Mouse (Mus musculus) kidney, postnatal 0 days (tissue): ENCODE results near the gene Jph3. TPM values are rescaled to one million over a fixed set of nuclear protein-coding genes. Genes with fewer than 3 reads are reported as not detected.
A peak's percentile ranks its signal among the peaks of the same experiment; 100 is the strongest.

Experiments used
- ATAC-seq: fragments of 200-750 bp; cut with Nextera tagmentation; replicated peaks from 2 replicates; pipeline ENCODE4 v1.8.0; 2017; ENCODE audit warnings: low read depth, moderate number of reproducible peaks, moderate TSS enrichment, moderate library complexity; ENCODE audit not compliant: low FRiP score
- DNase-seq: peaks from one replicate; pipeline ENCODE4 v3.0.0-alpha.2; 2016; ENCODE audit warnings: low spot score
- H3K27ac ChIP-seq: fragments of 300-500 bp; sonication (generic); 2 replicates; pipeline ENCODE4 v1.5.1; 2014; ENCODE audit warnings: mild to moderate bottlenecking
- H3K27me3 ChIP-seq: fragments of 300-500 bp; sonication (generic); 2 replicates; pipeline ENCODE4 v1.6.1; 2014; ENCODE audit warnings: low read length, mixed read lengths; ENCODE audit not compliant: insufficient read depth
- H3K36me3 ChIP-seq: fragments of 300-500 bp; sonication (generic); 2 replicates; pipeline ENCODE4 v1.6.1; 2014; ENCODE audit warnings: low read length, mixed read lengths; ENCODE audit not compliant: insufficient read depth
- H3K4me1 ChIP-seq: fragments of 300-500 bp; sonication (generic); replicated peaks from 2 replicates; pipeline ENCODE4 v1.6.1; 2014; ENCODE audit warnings: antibody characterized with exemption, low read length, mixed read lengths; ENCODE audit not compliant: insufficient read depth
- H3K4me2 ChIP-seq: fragments of 300-500 bp; sonication (generic); 2 replicates; pipeline ENCODE4 v1.6.1; 2014; ENCODE audit warnings: mild to moderate bottlenecking, low read length, moderate library complexity, mixed read lengths
- H3K4me3 ChIP-seq: fragments of 300-500 bp; sonication (generic); replicated peaks from 2 replicates; pipeline ENCODE4 v1.5.1; 2014; ENCODE audit warnings: low read depth, low read length
- H3K9ac ChIP-seq: fragments of 300-500 bp; sonication (generic); 2 replicates; pipeline ENCODE4 v1.6.1; 2014; ENCODE audit warnings: low read depth, low read length
- H3K9me3 ChIP-seq: fragments of 300-500 bp; sonication (generic); replicated peaks from 2 replicates; pipeline ENCODE4 v1.6.1; 2016; ENCODE audit warnings: low read length, inconsistent platforms, mixed read lengths
- CTCF ChIP-seq: IDR thresholded peaks from 2 replicates; pipeline ENCODE4 v1.5.1; 2016; ENCODE audit warnings: antibody characterized with exemption, low read depth, mild to moderate bottlenecking, moderate library complexity
- WGBS: fragments of 180-500 bp; shearing (Covaris S2); extraction: QIAGEN DNeasy Blood & Tissue Kit; methylation state at CpG from one replicate; pipeline ENCODE4 v1.1.7; 2014; 5-methylcytosine and 5-hydroxymethylcytosine counted together
- polyA plus RNA-seq: library from polyadenylated mRNA; unstranded; fragments of >200 nt; fragmentation: Nextera tagmentation; extraction: Ambion mirVana; gene quantifications from 2 replicates; pipeline ENCODE4 v1.2.1, GENCODE M21; 2015

The Jph3 gene
- polyA plus RNA-seq, 1 experiment from 2014 or later, result 0.41 TPM

GRCm38 (mm10) chr8:121731471-121732333, 2.3 kb downstream of the Jph3 start:
- DNase-seq, result peak; percentile 26
- Histone ChIP-seq H3K9ac (no peak overlapping the region), H3K4me1 (peaks cover 10% of the 10 kb centered on the region; the same call in 1 of the 2 replicates), H3K27me3 (peaks cover 39% of the 10 kb centered on the region), H3K9me3 (no peaks in the 10 kb centered on the region), H3K27ac (no peak overlapping the region), H3K36me3 (no peaks in the 10 kb centered on the region), H3K4me3 (no peak overlapping the region), H3K4me2 (no peak overlapping the region)
- TF ChIP-seq CTCF, result no peak
- 4% methylated on average over 26 of the region's 26 CpGs for WGBS
- no peak for ATAC-seq

GRCm38 (mm10) chr8:121732334-121732665, 2.9 kb downstream of the Jph3 start:
- Histone ChIP-seq H3K27ac (no peak overlapping the region), H3K9me3 (no peaks in the 10 kb centered on the region), H3K9ac (no peak overlapping the region), H3K4me2 (no peak overlapping the region), H3K27me3 (peaks cover 39% of the 10 kb centered on the region), H3K4me3 (no peak overlapping the region), H3K36me3 (no peaks in the 10 kb centered on the region), H3K4me1 (peaks cover 10% of the 10 kb centered on the region; the same call in 1 of the 2 replicates)
- TF ChIP-seq CTCF, result no peak
- DNase-seq (no peak), ATAC-seq (no peak)
- 54% methylated on average over 4 of the region's 4 CpGs for WGBS

- Histone ChIP-seq H3K27ac (no peak overlapping the region), H3K9me3 (no peaks in the 10 kb centered on the region), H3K4me2 (no peak overlapping the region), H3K4me1 (peaks cover 10% of the 10 kb centered on the region; the same call in 1 of the 2 replicates), H3K4me3 (no peak overlapping the region), H3K27me3 (peaks cover 31% of the 10 kb centered on the region), H3K36me3 (no peaks in the 10 kb centered on the region), H3K9ac (no peak overlapping the region)
- no peak for ATAC-seq
- TF ChIP-seq CTCF, result no peak
- DNase-seq, result no peak
- WGBS, result 85% methylated on average over 15 of the region's 16 CpGs
Observed at GRCm38 (mm10) chr8:121734262-121734661, 4.8 kb downstream of the Jph3 start.

GRCm38 (mm10) chr8:121736236-121736635, 6.8 kb downstream of the Jph3 start:
- peaks cover 1% of the 10 kb centered on the region; the same call in 1 of the 2 replicates for H3K4me1 ChIP-seq
- 15% methylated on average over 7 of the region's 7 CpGs for WGBS
- H3K27ac ChIP-seq, result no peak overlapping the region
- no peaks in the 10 kb centered on the region for H3K36me3 ChIP-seq
- no peak for TF ChIP-seq CTCF
- H3K27me3 ChIP-seq, result peaks cover 13% of the 10 kb centered on the region
- ATAC-seq, result no peak
- no peak overlapping the region for H3K9ac ChIP-seq
- no peak overlapping the region for H3K4me2 ChIP-seq
- no peaks in the 10 kb centered on the region for H3K9me3 ChIP-seq
- DNase-seq, result peak; percentile 78
- no peak overlapping the region for H3K4me3 ChIP-seq

GRCm38 (mm10) chr8:121740721-121741120, 11.3 kb downstream of the Jph3 start:
- no peak overlapping the region for H3K27ac ChIP-seq
- no peaks in the 10 kb centered on the region for H3K36me3 ChIP-seq
- no peak for DNase-seq
- no peaks in the 10 kb centered on the region for H3K4me1 ChIP-seq
- H3K9me3 ChIP-seq, result no peaks in the 10 kb centered on the region
- ATAC-seq, result no peak
- TF ChIP-seq CTCF, result no peak
- no peaks in the 10 kb centered on the region for H3K27me3 ChIP-seq
- no peak overlapping the region for H3K9ac ChIP-seq
- no peak overlapping the region for H3K4me2 ChIP-seq
- no peak overlapping the region for H3K4me3 ChIP-seq
- 82% methylated on average over 10 of the region's 10 CpGs for WGBS

GRCm38 (mm10) chr8:121749501-121749900, 20.1 kb downstream of the Jph3 start:
- WGBS, result 78% methylated on average over 9 of the region's 9 CpGs
- Histone ChIP-seq H3K36me3 (no peaks in the 10 kb centered on the region), H3K9me3 (no peaks in the 10 kb centered on the region), H3K27me3 (0 out of 2 replicates have a peak, but pooled peaks cover 4% of the 10 kb centered on the region), H3K27ac (no peak overlapping the region), H3K4me1 (no peaks in the 10 kb centered on the region), H3K4me3 (no peak overlapping the region), H3K4me2 (no peak overlapping the region), H3K9ac (no peak overlapping the region)
- no peak for DNase-seq
- no peak for ATAC-seq
- TF ChIP-seq CTCF, result no peak
